Mouse (Mus musculus) frontal cortex, postnatal 25 days (tissue): ENCODE data around the gene Eif4a1.
"Not testable (repeated sequence)": the region's sequence is repeated elsewhere in the genome, so short reads cannot be mapped to it uniquely, and the experiment has no call there.

Source experiments
- DNase-seq, 2 experiments: peaks; one replicate each; pipeline ENCODE4 v3.0.0; 2022; ENCODE audit warnings: low spot score in 2 of 2

Eif4a1 gene

GRCm38 (mm10) chr11:69672211-69672706, at the start of gene Eif4a1:
TSS of gene Eif4a1 (minus strand) at chr11:69672423.
- peak; percentile 100 for DNase-seq

DNA sequence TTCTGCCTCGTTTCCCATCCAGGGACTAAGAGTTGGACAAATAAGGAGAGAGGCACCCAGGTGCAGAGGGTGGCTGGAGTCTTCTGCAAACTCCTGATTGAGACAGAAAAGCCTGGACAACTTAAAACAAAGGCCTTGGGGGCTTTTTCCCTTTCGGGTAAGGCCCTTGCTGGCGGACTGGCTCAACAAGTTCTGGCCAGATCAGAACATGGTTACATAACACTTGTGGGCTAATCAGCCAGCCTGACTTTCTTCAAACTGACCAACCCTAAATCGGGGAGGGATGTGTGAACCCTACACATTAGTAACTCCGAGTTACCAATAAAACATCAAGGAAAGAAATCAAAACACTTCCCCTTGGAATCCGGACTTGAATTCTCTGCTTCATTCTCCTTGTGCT, 48.6 kb upstream of the Eif4a1 start:
- no peak for DNase-seq

DNA sequence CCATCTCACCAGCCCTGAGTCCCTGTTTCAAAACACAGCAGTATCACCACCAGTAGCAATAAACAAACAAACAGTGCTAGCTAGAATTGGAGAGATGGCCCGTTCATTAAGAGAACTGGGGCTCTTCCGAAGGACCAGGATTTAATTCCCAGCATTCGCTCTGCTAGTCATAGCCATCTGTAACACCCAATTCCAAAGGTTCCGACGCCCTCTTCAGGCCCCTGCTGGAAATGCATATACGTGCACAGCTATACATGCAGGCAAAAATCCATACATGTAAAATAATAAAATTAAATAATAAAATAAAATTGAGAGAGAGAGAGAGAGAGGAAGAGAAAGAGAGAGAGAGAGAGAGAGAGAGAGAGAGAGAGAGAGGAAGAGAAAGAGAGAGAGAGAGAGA, 47.2 kb upstream of the Eif4a1 start:
- no peak for DNase-seq

DNA sequence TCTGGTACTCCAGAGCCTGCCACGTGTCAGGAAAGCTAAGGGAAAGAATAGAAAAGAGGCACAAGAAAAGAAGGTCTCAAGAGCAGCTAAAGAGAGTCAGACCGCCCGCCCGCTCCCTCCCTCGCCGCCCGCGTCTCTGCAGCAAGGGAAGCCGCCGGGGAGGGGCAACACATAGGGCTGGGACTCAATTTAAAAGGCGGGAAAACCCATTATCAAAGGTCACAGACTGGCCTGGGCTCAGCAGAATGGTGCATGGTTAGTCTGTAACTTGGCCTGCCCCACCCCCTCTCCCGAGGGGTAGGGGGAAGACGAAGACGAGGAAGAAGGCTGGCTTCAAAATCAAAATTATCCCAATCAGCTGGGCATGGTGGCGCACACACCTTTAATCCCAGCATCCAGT, 46.4 kb upstream of the Eif4a1 start:
- DNase-seq, result no peak

- DNase-seq, result no peak
Measured at GRCm38 (mm10) chr11:69716953-69717352, 44.7 kb upstream of the Eif4a1 start.

DNA sequence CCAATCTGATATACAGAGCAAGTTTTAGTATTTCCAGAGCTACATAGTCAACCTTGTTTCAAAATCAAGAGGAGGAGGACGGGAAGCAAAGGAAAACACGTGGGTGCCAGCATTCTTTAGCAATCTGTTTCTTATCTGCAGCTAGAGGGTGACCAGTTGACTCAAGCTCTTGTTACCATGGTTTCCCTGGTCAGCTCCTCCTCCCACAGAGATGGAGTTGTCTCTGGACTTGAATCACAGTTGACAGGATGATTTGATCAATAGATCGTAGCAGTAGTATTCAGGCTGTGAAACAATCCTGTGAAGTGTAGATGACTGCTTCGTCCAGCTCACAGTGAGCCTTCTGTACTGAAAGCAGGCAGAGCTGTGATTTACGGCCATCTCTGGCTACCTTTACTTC, 43.7 kb upstream of the Eif4a1 start:
- DNase-seq, result no peak

- no peak for DNase-seq
Measured at GRCm38 (mm10) chr11:69715482-69715881, 43.3 kb upstream of the Eif4a1 start.

DNA sequence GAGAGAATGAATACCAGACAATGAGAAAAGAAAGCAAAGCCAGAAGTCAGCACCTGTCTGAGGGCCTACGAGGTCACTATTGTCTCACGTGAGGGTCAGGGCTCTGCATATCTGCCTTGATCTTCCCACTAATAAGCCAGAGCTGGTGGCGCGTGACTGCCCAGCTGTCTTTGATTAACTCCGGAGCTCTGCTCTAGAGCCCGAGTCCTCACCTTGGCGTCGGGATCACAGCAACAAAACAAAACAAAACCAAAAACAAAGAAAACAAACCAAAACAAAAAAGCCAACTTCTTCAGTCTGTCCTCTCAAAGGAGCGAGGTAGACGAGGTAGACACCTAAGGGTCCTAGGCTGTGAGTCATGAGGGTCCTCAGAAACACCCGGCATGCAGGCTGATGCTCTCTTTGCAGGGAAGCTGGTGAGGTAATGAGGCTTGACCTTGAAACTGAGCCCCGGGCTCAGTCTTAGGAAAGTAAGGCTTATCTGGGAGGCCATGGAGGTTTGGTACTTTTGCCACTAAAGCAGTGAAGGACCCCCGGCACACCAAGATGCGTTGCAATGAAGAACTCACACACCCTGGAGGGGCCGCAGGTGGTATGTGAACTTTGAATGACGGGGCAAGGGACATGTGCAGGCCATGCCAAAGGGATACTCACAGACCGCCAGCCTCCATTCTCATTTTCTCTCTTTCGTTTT, 42.6 kb upstream of the Eif4a1 start:
- DNase-seq, result no peak

GRCm38 (mm10) chr11:69712954-69713672, 40.9 kb upstream of the Eif4a1 start:
- no peak for DNase-seq

GRCm38 (mm10) chr11:69711082-69711481, 38.9 kb upstream of the Eif4a1 start:
- no peak for DNase-seq

GRCm38 (mm10) chr11:69710470-69710869, 38.2 kb upstream of the Eif4a1 start:
- no peak for DNase-seq

DNA sequence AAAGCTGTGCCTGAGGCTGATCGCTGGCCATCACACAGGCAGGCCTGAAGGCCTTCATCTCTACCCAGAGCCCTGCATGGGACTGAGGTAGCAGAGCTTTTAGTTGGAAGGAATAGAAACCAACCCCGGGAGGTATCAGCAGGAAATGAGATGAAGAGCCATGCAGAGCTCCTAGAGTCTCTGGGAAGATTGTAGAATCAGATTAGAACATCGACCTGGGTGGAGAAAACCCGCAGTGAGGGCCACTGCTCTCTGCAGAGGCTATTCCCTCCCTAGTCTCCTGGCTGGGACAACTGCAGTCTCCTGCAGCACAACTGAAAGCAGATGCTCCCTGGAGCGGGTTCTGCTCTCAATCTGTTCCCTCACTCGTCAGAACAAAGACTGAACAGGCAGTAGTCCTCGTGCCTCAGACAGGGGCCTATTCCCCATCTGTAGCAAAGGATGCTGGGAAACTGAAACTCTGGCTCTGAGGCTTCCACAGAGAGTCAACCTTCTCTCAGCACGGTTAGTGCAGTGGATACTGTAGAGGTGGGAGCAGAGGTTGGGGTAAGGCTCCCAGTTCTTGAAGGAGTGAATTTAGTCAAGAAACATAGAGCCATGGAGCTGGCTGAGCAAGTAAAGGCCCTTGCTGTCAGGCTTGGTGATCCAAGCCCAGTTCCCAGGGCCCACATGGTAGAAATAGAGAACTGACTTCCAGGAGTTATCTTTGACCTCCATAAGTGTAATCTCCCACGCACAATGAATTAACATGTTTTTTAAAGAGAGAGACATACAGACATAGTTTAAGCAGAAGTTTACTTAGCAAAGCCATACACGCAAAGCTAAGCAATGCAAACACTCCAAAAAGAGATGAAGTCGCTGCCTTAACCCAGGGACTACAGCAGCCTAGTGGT, 37.6 kb upstream of the Eif4a1 start:
- no peak for DNase-seq

DNA sequence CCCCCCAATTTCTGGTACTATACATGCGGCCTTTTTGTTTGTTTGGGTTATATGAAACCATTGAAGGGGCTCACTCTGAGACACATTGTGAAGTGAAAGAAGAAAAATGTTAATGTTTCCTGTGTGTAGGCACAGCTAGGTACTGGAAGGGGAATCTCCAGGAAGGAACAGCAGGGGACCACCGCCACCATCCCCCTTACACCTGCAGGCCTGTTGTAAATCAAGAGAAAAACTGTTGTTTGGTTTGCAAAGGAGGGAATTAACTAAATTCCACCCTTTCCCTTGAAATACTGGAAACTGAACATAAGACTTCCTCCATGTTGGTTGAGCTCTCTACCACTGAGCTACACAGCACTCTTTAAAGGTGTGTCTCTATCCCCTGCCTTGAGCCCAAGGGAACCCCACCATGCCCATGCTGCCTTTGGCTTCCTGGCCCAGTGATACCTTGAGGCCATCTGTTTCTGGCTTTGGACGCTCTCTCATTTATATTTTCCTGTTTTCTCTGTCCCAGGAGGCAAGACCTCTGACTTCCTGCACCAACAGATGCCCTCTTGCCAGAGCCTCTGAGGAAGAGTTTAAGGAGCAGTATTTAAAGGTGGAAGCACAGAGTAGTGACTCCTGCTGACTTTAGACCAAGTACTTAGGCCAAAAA, 36.5 kb upstream of the Eif4a1 start:
- DNase-seq, result no peak

DNA sequence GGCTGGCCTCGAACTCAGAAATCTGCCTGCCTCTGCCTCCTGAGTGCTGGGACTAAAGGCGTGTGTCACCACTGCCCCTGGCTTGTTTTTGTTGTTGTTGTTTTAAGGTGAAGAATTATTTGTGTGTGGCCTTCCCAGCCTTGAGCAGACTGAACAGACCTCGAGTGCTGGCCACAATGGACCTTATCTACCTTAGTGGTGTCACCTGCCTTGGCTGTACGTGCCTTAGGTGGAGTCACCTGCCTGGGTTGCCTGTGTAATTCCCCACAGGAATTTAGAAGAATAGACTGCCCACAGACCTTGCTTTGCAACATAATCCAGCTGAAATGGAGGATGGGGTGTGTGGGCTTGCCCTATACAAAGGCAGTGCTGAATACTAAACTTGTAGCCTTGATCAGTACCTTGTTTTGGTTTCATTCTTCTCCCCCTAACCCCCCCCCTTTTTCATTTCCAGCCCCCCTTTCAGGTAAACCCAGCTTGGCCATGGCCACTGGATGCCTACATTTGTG, 35.7 kb upstream of the Eif4a1 start:
- DNase-seq, result no peak

- no peak for DNase-seq
Measured at GRCm38 (mm10) chr11:69707480-69707847, 35.2 kb upstream of the Eif4a1 start.

- DNase-seq, result no peak
Measured at GRCm38 (mm10) chr11:69706775-69707479, 34.7 kb upstream of the Eif4a1 start.

- DNase-seq, result no peak
Measured at GRCm38 (mm10) chr11:69704613-69705010, 32.4 kb upstream of the Eif4a1 start.

- DNase-seq, result no peak
Measured at GRCm38 (mm10) chr11:69703814-69704612, 31.8 kb upstream of the Eif4a1 start.

GRCm38 (mm10) chr11:69703381-69703780, 31.2 kb upstream of the Eif4a1 start:
- DNase-seq, result not testable (repeated sequence)

- DNase-seq, result not testable (repeated sequence)
Measured at GRCm38 (mm10) chr11:69702886-69703285, 30.7 kb upstream of the Eif4a1 start.
